Mouse (Mus musculus) liver, embryonic 14.5 days (tissue): ENCODE data around the gene Tnfrsf13c. TPM values are rescaled to one million over a fixed set of nuclear protein-coding genes. Genes with fewer than 3 reads are reported as not detected.
"Not testable (repeated sequence)": the region's sequence is repeated elsewhere in the genome, so short reads cannot be mapped to it uniquely, and the experiment has no call there.

Experiments used
- ATAC-seq: fragments of 200-750 bp; cut with Nextera tagmentation; 2 replicates; pipeline ENCODE4 v1.8.0; 2017; ENCODE audit warnings: moderate number of reproducible peaks, mild to moderate bottlenecking, moderate library complexity; ENCODE audit not compliant: insufficient read depth
- DNase-seq, 3 experiments: peaks; one replicate each; pipeline ENCODE4 v3.0.0-alpha.2; 2012 to 2013; ENCODE audit warnings: low read depth in 3 of 3, low spot score in 3 of 3
- H3K27ac ChIP-seq: fragments of 300-500 bp; sonication (generic); 2 replicates; pipeline ENCODE4 v1.5.1; 2014; ENCODE audit warnings: moderate library complexity, mild to moderate bottlenecking, control low read depth, inconsistent platforms
- H3K27me3 ChIP-seq: fragments of 300-500 bp; sonication (generic); 2 replicates; pipeline ENCODE4 v1.6.1; 2014; ENCODE audit warnings: mild to moderate bottlenecking, low read length, moderate library complexity; ENCODE audit not compliant: control insufficient read depth, insufficient read depth
- H3K36me3 ChIP-seq: fragments of 300-500 bp; sonication (generic); replicated peaks from 2 replicates; pipeline ENCODE4 v1.6.1; 2014; ENCODE audit warnings: low read depth; ENCODE audit not compliant: control insufficient read depth, insufficient read depth
- H3K4me1 ChIP-seq, 2 experiments: fragments of 200-500 bp in 1 of 2; fragments of 300-500 bp in 1 of 2; sonication (generic) in 1 of 2; replicated peaks; 2 replicates each; pipeline ENCODE4 v1.6.1; 2012 to 2014; ENCODE audit warnings: antibody characterized with exemption in 1 of 2, inconsistent platforms in 1 of 2, low read length in 1 of 2; ENCODE audit not compliant: control insufficient read depth in 2 of 2, insufficient read depth in 2 of 2
- H3K4me2 ChIP-seq: fragments of 300-500 bp; sonication (generic); 2 replicates; pipeline ENCODE4 v1.6.1; 2014; ENCODE audit warnings: low read depth, mild to moderate bottlenecking, control low read depth, moderate library complexity
- H3K4me3 ChIP-seq, 2 experiments: fragments of 200-500 bp in 1 of 2; fragments of 300-500 bp in 1 of 2; sonication (generic) in 1 of 2; 2 replicates each; pipeline ENCODE4 v1.5.1; 2012 to 2014; ENCODE audit warnings: low read depth in 2 of 2, low read length in 2 of 2, mild to moderate bottlenecking in 2 of 2, control low read depth in 1 of 2, inconsistent platforms in 1 of 2, moderate library complexity in 1 of 2; ENCODE audit not compliant: insufficient read depth in 1 of 2
- H3K9ac ChIP-seq: fragments of 300-500 bp; sonication (generic); replicated peaks from 2 replicates; pipeline ENCODE4 v1.6.1; 2014; ENCODE audit warnings: mild to moderate bottlenecking, control low read depth, moderate library complexity
- H3K9me3 ChIP-seq: fragments of 300-500 bp; sonication (generic); 2 replicates; pipeline ENCODE4 v1.6.1; 2016; ENCODE audit warnings: low read length, mixed read lengths; ENCODE audit not compliant: control insufficient read depth
- CTCF ChIP-seq: IDR thresholded peaks from 2 replicates; pipeline ENCODE4 v1.5.1; 2016; ENCODE audit warnings: antibody characterized with exemption, low read depth, control low read depth
- EP300 ChIP-seq: IDR thresholded peaks from 2 replicates; pipeline ENCODE4 v1.6.1; 2016; ENCODE audit warnings: antibody characterized with exemption, low read depth
- WGBS: fragments of 180-500 bp; shearing (Covaris S2); extraction: QIAGEN DNeasy Blood & Tissue Kit; methylation state at CpG from one replicate; pipeline ENCODE4 v1.1.7; 2014; ENCODE audit not compliant: insufficient replicate concordance; 5-methylcytosine and 5-hydroxymethylcytosine counted together
- polyA plus RNA-seq, 2 experiments: library from polyadenylated mRNA; depleted of rRNA in 1 of 2; stranded (reverse) in 1 of 2; unstranded in 1 of 2; fragments of >200 nt; fragmentation: Nextera tagmentation in 1 of 2; extraction: Ambion mirVana in 1 of 2; gene quantifications; 2 replicates each; pipeline versions ENCODE4 v1.2.1 to v1.2.3; 2012 to 2014

Gene Tnfrsf13c
- polyA plus RNA-seq, 2 experiments: 0.14 to 0.54 TPM

GRCm38 (mm10) chr15:82251579-82251978, 27.4 kb upstream of the Tnfrsf13c start:
- Histone ChIP-seq H3K4me1 (no peaks in the 10 kb centered on the region), H3K27ac (no peak overlapping the region), H3K4me2 (no peak overlapping the region), H3K9ac (no peak overlapping the region), H3K36me3 (no peaks in the 10 kb centered on the region), H3K9me3 (no peaks in the 10 kb centered on the region; the same call in 1 of the 2 replicates), H3K4me3 (no peak overlapping the region), H3K27me3 (no peaks in the 10 kb centered on the region)
- TF ChIP-seq EP300 (no peak), CTCF (peak; percentile 66)
- ATAC-seq (no peak), DNase-seq (no peak)
- 70% methylated on average over 3 of the region's 3 CpGs for WGBS

- no peak overlapping the region for H3K27ac ChIP-seq
- DNase-seq (no peak), ATAC-seq (no peak)
- no peak overlapping the region for H3K4me3 ChIP-seq
- H3K9me3 ChIP-seq: no peaks in the 10 kb centered on the region; the same call in 1 of the 2 replicates
- no peaks in the 10 kb centered on the region for H3K36me3 ChIP-seq
- peaks cover 5 to 10% of the 10 kb centered on the region in 2 experiments for H3K4me1 ChIP-seq
- H3K27me3 ChIP-seq: no peaks in the 10 kb centered on the region
- no peak overlapping the region for H3K9ac ChIP-seq
- TF ChIP-seq EP300 (no peak), CTCF (no peak)
- WGBS: 54% methylated on average over 3 of the region's 3 CpGs
- H3K4me2 ChIP-seq: no peak overlapping the region
Measured at GRCm38 (mm10) chr15:82247131-82247776, 23.1 kb upstream of the Tnfrsf13c start.

DNA sequence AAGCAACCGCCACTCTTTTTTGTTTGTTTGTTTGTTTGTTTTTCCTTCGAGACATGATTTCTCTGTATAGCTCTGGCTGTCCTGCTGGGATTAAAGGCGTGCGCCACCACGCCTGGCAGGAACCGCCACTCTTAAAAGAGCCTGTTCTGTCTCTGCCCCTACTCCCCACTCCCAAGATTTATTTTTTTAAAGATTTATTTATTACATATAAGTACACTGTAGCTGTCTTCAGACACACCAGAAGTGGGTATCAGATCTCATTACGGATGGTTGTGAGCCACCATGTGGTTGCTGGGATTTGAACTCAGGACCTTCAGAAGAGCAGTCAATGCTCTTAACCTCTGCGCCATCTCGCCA, 20.6 kb upstream of the Tnfrsf13c start:
- not testable (repeated sequence) for H3K4me1 ChIP-seq, H3K27me3 ChIP-seq, DNase-seq, ATAC-seq, H3K36me3 ChIP-seq, H3K9me3 ChIP-seq
- WGBS: 22% methylated on average over 9 of the region's 9 CpGs
- Histone ChIP-seq H3K4me2 (peak overlapping the region; percentile 73), H3K4me3 (peak overlapping the region; percentile 72 to 83), H3K27ac (peak overlapping the region; percentile 30), H3K9ac (peak overlapping the region; percentile 67)
- TF ChIP-seq EP300: 0 out of 2 replicates have a peak, but pooled peaks have one; percentile 4

DNA sequence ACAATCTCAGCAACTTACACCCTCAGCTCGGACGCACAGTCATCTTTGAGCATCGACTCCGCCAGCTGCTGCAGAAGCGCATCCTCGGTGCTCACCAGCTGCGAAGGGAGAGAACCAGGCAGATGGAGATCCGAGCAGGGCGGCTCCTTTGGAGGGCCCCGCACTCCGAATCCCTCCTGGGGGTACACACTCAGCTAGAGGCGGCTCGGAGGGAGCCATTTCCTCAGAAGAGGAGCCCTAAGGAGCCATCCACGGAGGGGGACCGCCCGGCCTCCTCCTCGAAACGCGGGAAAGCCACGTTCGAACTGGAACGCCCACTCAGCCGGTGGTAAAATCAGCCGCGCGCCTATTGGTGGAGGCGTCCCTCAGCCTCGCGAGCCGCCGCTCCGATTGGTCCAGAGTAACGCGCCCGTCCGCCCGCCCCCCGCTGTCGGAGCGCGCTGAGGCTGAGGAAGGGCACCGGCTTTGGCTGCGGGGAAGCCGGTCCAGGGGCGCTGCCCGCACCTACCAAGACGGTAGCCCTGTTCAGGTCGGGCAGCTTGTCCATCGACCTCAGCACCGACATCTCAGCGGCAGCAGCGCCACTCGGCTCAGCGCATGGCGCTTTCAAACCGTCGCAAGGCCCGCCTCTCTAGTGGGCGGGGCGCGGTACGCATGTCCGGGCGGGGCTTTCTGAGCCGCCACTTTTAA, 20.1 kb upstream of the Tnfrsf13c start, which contains the start of gene Cenpm:
Gene Cenpm (minus strand): TSS at position 634 of the 690 bp plus-strand sequence.
- Histone ChIP-seq H3K27me3 (no peaks in the 10 kb centered on the region), H3K27ac (peak within 1 kb of the TSS; percentile 43), H3K9me3 (no peaks in the 10 kb centered on the region), H3K4me2 (peak within 1 kb of the TSS; percentile 73), H3K4me3 (peak within 1 kb of the TSS; percentile 72 to 83), H3K4me1 (peaks cover 5 to 10% of the 10 kb centered on the region in 2 experiments), H3K9ac (peak within 1 kb of the TSS; percentile 67), H3K36me3 (0 out of 2 replicates have a peak, but pooled peaks cover 3% of the 10 kb centered on the region)
- TF ChIP-seq EP300 (no peak), CTCF (peak; percentile 4; the same call in 1 of the 2 replicates)
- ATAC-seq: peak; percentile 97
- DNase-seq: peak; percentile 81 to 86 (median 85)
- WGBS: under 1% methylated on average over 65 of the region's 65 CpGs

- Histone ChIP-seq H3K36me3 (peaks cover 3% of the 10 kb centered on the region; the same call in 1 of the 2 replicates), H3K4me2 (peak overlapping the region; percentile 73), H3K4me3 (peak overlapping the region; percentile 72 to 83), H3K27ac (peak overlapping the region; percentile 43), H3K9me3 (no peaks in the 10 kb centered on the region), H3K27me3 (no peaks in the 10 kb centered on the region), H3K4me1 (peaks cover 5 to 10% of the 10 kb centered on the region in 2 experiments), H3K9ac (peak overlapping the region; percentile 67)
- DNase-seq: no peak
- no peak for ATAC-seq
- WGBS: 5% methylated on average over 12 of the region's 12 CpGs
- TF ChIP-seq EP300: no peak
- no peak for TF ChIP-seq CTCF
Measured at GRCm38 (mm10) chr15:82243742-82244114, 19.6 kb upstream of the Tnfrsf13c start.
